Mouse (Mus musculus) neural tube, embryonic 15.5 days (tissue): Measurements from ENCODE around the gene Ccnb3. TPM values are rescaled to one million over a fixed set of nuclear protein-coding genes. Genes with fewer than 3 reads are reported as not detected.

Experiments
- polyA plus RNA-seq: library from polyadenylated mRNA; unstranded; fragments of >200 nt; fragmentation: Nextera tagmentation; extraction: Ambion mirVana; gene quantifications from 2 replicates; pipeline ENCODE4 v1.2.1, GENCODE M21; 2015

The Ccnb3 gene
- polyA plus RNA-seq, 1 experiment from 2014 or later = not detected

Other genes starting within 250 kb of the Ccnb3 start
- gene Akap4, start 25.9 kb upstream of the Ccnb3 start, polyA plus RNA-seq = not detected in 2 replicates